Mouse (Mus musculus): Measurements from ENCODE around the gene Hist1h2an. TPM values are rescaled to one million over a fixed set of nuclear protein-coding genes. Genes with fewer than 3 reads are reported as not detected.
A peak's percentile ranks its signal among the peaks of the same experiment; 100 is the strongest.
"Not testable (repeated sequence)": the region's sequence is repeated elsewhere in the genome, so short reads cannot be mapped to it uniquely, and the experiment has no call there.

Hist1h2an gene
- polyA plus RNA-seq (2014; fragmentation: Nextera tagmentation; extraction: Ambion mirVana), result 2.0 TPM in 1 of 2 replicates, not detected in the other

- peak within 1 kb of the TSS; percentile 64 for H3K4me2 ChIP-seq (ENCODE audit: low read length)
- peak within 1 kb of the TSS; percentile 65 for H3K9ac ChIP-seq (ENCODE audit: low read length)
- H3K4me3 ChIP-seq (ENCODE audit: control insufficient read depth in 1 of 2, insufficient read depth in 1 of 2, low read depth in 1 of 2, low read length in 2 of 2), result peak within 1 kb of the TSS; percentile 36 to 46
- peaks cover 7 to 36% of the 10 kb centered on the region in 2 experiments for H3K4me1 ChIP-seq (ENCODE audit: control insufficient read depth in 2 of 2, insufficient read depth in 2 of 2, low read length in 2 of 2)
- peak within 1 kb of the TSS; percentile 82 to 92 for H3K27ac ChIP-seq (replicated peaks in 1 of 2; ENCODE audit: control insufficient read depth in 1 of 2, insufficient read depth in 1 of 2, low read depth in 2 of 2, low read length in 2 of 2)
- H3K27me3 ChIP-seq (ENCODE audit: control insufficient read depth, insufficient read depth, low read length); H3K9me3 ChIP-seq (ENCODE audit: control insufficient read depth, low read length); H3K36me3 ChIP-seq (ENCODE audit: control insufficient read depth, insufficient read depth, low read length): not testable (repeated sequence)
- peak; percentile 92 for ATAC-seq (ENCODE audit: insufficient number of reproducible peaks, insufficient read depth, low FRiP score, low read depth)
- under 1% methylated on average over 33 of the region's 63 CpGs for WGBS
Observed at GRCm38 (mm10) chr13:21786899-21787629, at the start of gene Hist1h2an, which contains the start of gene Hist1h2bp. Gene Hist1h2an, minus strand, starts transcription at chr13:21787218. Gene Hist1h2bp, plus strand, starts transcription at chr13:21787461.

GRCm38 (mm10) chr13:21833461-21833860 lies 46.4 kb upstream of the Hist1h2an start, which contains the start of the genes Hist1h2ap and Hist1h2br:
Gene Hist1h2ap, minus strand, starts transcription at chr13:21833507.
Gene Hist1h2br, plus strand, starts transcription at chr13:21833743.
- H3K4me2 ChIP-seq (ENCODE audit: low read length); H3K4me1 ChIP-seq (ENCODE audit: control insufficient read depth in 2 of 2, insufficient read depth in 2 of 2, low read length in 2 of 2); H3K9me3 ChIP-seq (ENCODE audit: control insufficient read depth, low read length); H3K27ac ChIP-seq (replicated peaks in 1 of 2; ENCODE audit: control insufficient read depth in 1 of 2, insufficient read depth in 1 of 2, low read depth in 2 of 2, low read length in 2 of 2); H3K9ac ChIP-seq (ENCODE audit: low read length); H3K27me3 ChIP-seq (ENCODE audit: control insufficient read depth, insufficient read depth, low read length); H3K36me3 ChIP-seq (ENCODE audit: control insufficient read depth, insufficient read depth, low read length); H3K4me3 ChIP-seq (ENCODE audit: control insufficient read depth in 1 of 2, insufficient read depth in 1 of 2, low read depth in 1 of 2, low read length in 2 of 2): not testable (repeated sequence)
- peak; percentile 93 for ATAC-seq (ENCODE audit: insufficient number of reproducible peaks, insufficient read depth, low FRiP score, low read depth)
- WGBS, result no CpG with 5 or more reads among the region's 24 CpGs

- Histone ChIP-seq H3K4me3 (ENCODE audit: control insufficient read depth in 1 of 2, insufficient read depth in 1 of 2, low read depth in 1 of 2, low read length in 2 of 2) (peak within 1 kb of the TSS in 1 of 2 experiments; percentile 20; a peak in 2 of 4 replicates), H3K4me2 (ENCODE audit: low read length) (peak within 1 kb of the TSS; percentile 39; the same call in 1 of the 2 replicates)
- not testable (repeated sequence) for H3K27ac ChIP-seq (replicated peaks in 1 of 2; ENCODE audit: control insufficient read depth in 1 of 2, insufficient read depth in 1 of 2, low read depth in 2 of 2, low read length in 2 of 2); H3K9ac ChIP-seq (ENCODE audit: low read length); H3K36me3 ChIP-seq (ENCODE audit: control insufficient read depth, insufficient read depth, low read length); H3K9me3 ChIP-seq (ENCODE audit: control insufficient read depth, low read length); H3K27me3 ChIP-seq (ENCODE audit: control insufficient read depth, insufficient read depth, low read length); H3K4me1 ChIP-seq (ENCODE audit: control insufficient read depth in 2 of 2, insufficient read depth in 2 of 2, low read length in 2 of 2)
- 0% methylated on average over 23 of the region's 58 CpGs for whole genome bisulfite sequencing
- peak; percentile 83 for ATAC-seq (ENCODE audit: insufficient number of reproducible peaks, insufficient read depth, low FRiP score, low read depth)
Observed at GRCm38 (mm10) chr13:21831418-21832394, 44.7 kb upstream of the Hist1h2an start, which contains the start of gene Hist1h4n. Gene Hist1h4n, minus strand, starts transcription at chr13:21832196.

- no peaks in the 10 kb centered on the region for H3K9me3 ChIP-seq (ENCODE audit: control insufficient read depth, low read length)
- 88% methylated on average over 10 of the region's 10 CpGs for WGBS
- ATAC-seq (ENCODE audit: insufficient number of reproducible peaks, insufficient read depth, low FRiP score, low read depth), result no peak
- no peaks in the 10 kb centered on the region for H3K36me3 ChIP-seq (ENCODE audit: control insufficient read depth, insufficient read depth, low read length)
- no peak overlapping the region for H3K27ac ChIP-seq (replicated peaks in 1 of 2; ENCODE audit: control insufficient read depth in 1 of 2, insufficient read depth in 1 of 2, low read depth in 2 of 2, low read length in 2 of 2)
- H3K9ac ChIP-seq (ENCODE audit: low read length), result no peak overlapping the region
- no peak overlapping the region for H3K4me2 ChIP-seq (ENCODE audit: low read length)
- no peak overlapping the region for H3K4me3 ChIP-seq (ENCODE audit: control insufficient read depth in 1 of 2, insufficient read depth in 1 of 2, low read depth in 1 of 2, low read length in 2 of 2)
- no peaks in the 10 kb centered on the region for H3K4me1 ChIP-seq (ENCODE audit: control insufficient read depth in 2 of 2, insufficient read depth in 2 of 2, low read length in 2 of 2)
- no peaks in the 10 kb centered on the region for H3K27me3 ChIP-seq (ENCODE audit: control insufficient read depth, insufficient read depth, low read length)
Observed at GRCm38 (mm10) chr13:21830344-21830743, 43.3 kb upstream of the Hist1h2an start.

- 87% methylated on average over 3 of the region's 3 CpGs for WGBS
- Histone ChIP-seq H3K4me3 (ENCODE audit: control insufficient read depth in 1 of 2, insufficient read depth in 1 of 2, low read depth in 1 of 2, low read length in 2 of 2) (no peak overlapping the region), H3K9ac (ENCODE audit: low read length) (no peak overlapping the region), H3K27me3 (ENCODE audit: control insufficient read depth, insufficient read depth, low read length) (no peaks in the 10 kb centered on the region), H3K36me3 (ENCODE audit: control insufficient read depth, insufficient read depth, low read length) (no peaks in the 10 kb centered on the region), H3K4me2 (ENCODE audit: low read length) (no peak overlapping the region), H3K9me3 (ENCODE audit: control insufficient read depth, low read length) (no peaks in the 10 kb centered on the region), H3K4me1 (ENCODE audit: control insufficient read depth in 2 of 2, insufficient read depth in 2 of 2, low read length in 2 of 2) (no peaks in the 10 kb centered on the region), H3K27ac (replicated peaks in 1 of 2; ENCODE audit: control insufficient read depth in 1 of 2, insufficient read depth in 1 of 2, low read depth in 2 of 2, low read length in 2 of 2) (no peak overlapping the region)
- no peak for ATAC-seq (ENCODE audit: insufficient number of reproducible peaks, insufficient read depth, low FRiP score, low read depth)
Observed at GRCm38 (mm10) chr13:21828511-21828910, 41.5 kb upstream of the Hist1h2an start.

- H3K36me3 ChIP-seq (ENCODE audit: control insufficient read depth, insufficient read depth, low read length); H3K4me3 ChIP-seq (ENCODE audit: control insufficient read depth in 1 of 2, insufficient read depth in 1 of 2, low read depth in 1 of 2, low read length in 2 of 2); H3K4me1 ChIP-seq (ENCODE audit: control insufficient read depth in 2 of 2, insufficient read depth in 2 of 2, low read length in 2 of 2); H3K27me3 ChIP-seq (ENCODE audit: control insufficient read depth, insufficient read depth, low read length); H3K9me3 ChIP-seq (ENCODE audit: control insufficient read depth, low read length); H3K9ac ChIP-seq (ENCODE audit: low read length); H3K27ac ChIP-seq (replicated peaks in 1 of 2; ENCODE audit: control insufficient read depth in 1 of 2, insufficient read depth in 1 of 2, low read depth in 2 of 2, low read length in 2 of 2); H3K4me2 ChIP-seq (ENCODE audit: low read length); ATAC-seq (ENCODE audit: insufficient number of reproducible peaks, insufficient read depth, low FRiP score, low read depth): not testable (repeated sequence)
- WGBS, result 68% methylated on average over 4 of the region's 16 CpGs
Observed at GRCm38 (mm10) chr13:21820082-21820890, 33.3 kb upstream of the Hist1h2an start.

- not testable (repeated sequence) for H3K9me3 ChIP-seq (ENCODE audit: control insufficient read depth, low read length); H3K4me1 ChIP-seq (ENCODE audit: control insufficient read depth in 2 of 2, insufficient read depth in 2 of 2, low read length in 2 of 2); H3K9ac ChIP-seq (ENCODE audit: low read length); H3K27ac ChIP-seq (replicated peaks in 1 of 2; ENCODE audit: control insufficient read depth in 1 of 2, insufficient read depth in 1 of 2, low read depth in 2 of 2, low read length in 2 of 2); H3K36me3 ChIP-seq (ENCODE audit: control insufficient read depth, insufficient read depth, low read length); H3K27me3 ChIP-seq (ENCODE audit: control insufficient read depth, insufficient read depth, low read length)
- peak overlapping the region in 1 of 2 experiments; percentile 23; a peak in 2 of 4 replicates for H3K4me3 ChIP-seq (ENCODE audit: control insufficient read depth in 1 of 2, insufficient read depth in 1 of 2, low read depth in 1 of 2, low read length in 2 of 2)
- WGBS, result under 1% methylated on average over 13 of the region's 14 CpGs
- peak overlapping the region; percentile 47; the same call in 1 of the 2 replicates for H3K4me2 ChIP-seq (ENCODE audit: low read length)
- peak; percentile 48; the same call in 1 of the 2 replicates for ATAC-seq (ENCODE audit: insufficient number of reproducible peaks, insufficient read depth, low FRiP score, low read depth)
Observed at GRCm38 (mm10) chr13:21812092-21812491, 25.1 kb upstream of the Hist1h2an start.

Measured in heart, embryonic 14.5 days (tissue).